Mouse (Mus musculus): ENCODE measurements around the gene Rnf133.

The Rnf133 gene

GRCm38 (mm10) chr6:23650205-23650604 lies at the start of gene Rnf133:
Rnf133 (minus strand) TSS chr6:23650305.
- DNase-seq (ENCODE audit: extremely low spot score, low spot score): no peak

- no peak for DNase-seq (ENCODE audit: extremely low spot score, low spot score)
Observed at GRCm38 (mm10) chr6:23678172-23678571, 28.1 kb upstream of the Rnf133 start.

DNA sequence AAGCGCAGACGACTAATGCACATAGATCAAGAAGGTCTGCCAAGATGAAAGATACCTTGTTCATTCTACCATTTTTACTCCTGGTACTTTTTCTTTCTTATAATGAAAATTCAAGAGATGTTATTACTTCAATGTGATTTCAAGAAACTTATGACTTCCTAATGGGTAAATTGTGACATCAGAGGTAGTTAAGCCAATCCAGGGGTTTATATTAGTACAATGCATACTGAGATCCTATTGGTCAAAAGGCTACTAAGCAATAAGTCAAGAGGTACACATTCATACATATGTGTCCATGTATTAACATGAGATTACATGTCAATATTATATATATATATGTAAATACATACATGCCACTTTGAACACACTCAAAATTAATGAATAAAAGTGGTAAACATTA lies 4.9 kb upstream of the Rnf133 start, which contains the start of gene Rnf148:
Rnf148 (minus strand) TSS at position 101 of the 400 bp plus-strand sequence.
- no peak for DNase-seq (ENCODE audit: extremely low spot score, low spot score)

- DNase-seq (ENCODE audit: extremely low spot score, low spot score): no peak
Observed at GRCm38 (mm10) chr6:23648732-23649131, 1.4 kb downstream of the Rnf133 start.

GRCm38 (mm10) chr6:23647627-23648247 lies 2.4 kb downstream of the Rnf133 start:
- DNase-seq (ENCODE audit: extremely low spot score, low spot score): no peak

DNA sequence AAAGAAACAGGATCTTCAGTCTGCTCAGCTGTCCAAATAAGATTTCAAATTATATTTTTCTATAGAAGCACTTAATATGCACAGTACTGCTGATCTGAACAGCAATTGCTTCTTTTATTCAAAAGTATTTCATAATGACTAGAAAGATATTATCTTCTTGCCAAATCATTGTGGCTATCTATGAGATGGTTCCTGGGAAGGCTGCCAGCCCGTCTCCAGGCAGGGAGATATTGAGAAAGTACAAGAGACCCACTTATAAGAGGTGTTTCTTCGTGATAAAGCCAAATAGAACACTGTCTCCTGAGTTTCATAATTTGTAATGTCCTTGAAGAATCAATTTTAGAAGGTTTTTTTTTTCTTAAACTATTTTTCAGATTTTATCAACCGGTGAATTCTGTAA lies 13.0 kb downstream of the Rnf133 start:
- DNase-seq (ENCODE audit: extremely low spot score, low spot score): no peak

DNA sequence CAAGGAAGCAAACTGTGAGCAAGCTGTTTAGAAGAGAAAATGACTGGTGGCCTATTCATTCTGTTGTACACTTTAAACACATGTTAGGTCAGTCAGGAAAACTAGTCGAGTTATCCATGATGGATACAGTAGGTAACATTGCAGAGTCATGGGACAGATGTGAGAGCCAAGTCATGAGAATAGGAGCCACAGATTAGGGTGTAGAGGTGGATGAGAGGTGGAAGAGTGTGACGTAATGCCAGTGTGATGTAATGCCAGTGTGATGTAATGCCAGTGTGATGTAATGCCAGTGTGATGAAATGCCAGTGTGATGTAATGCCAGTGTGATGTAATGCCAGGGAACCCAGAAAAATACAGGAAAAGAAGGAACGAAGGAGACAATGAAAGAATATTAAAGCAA lies 14.9 kb downstream of the Rnf133 start:
- no peak for DNase-seq (ENCODE audit: extremely low spot score, low spot score)

DNA sequence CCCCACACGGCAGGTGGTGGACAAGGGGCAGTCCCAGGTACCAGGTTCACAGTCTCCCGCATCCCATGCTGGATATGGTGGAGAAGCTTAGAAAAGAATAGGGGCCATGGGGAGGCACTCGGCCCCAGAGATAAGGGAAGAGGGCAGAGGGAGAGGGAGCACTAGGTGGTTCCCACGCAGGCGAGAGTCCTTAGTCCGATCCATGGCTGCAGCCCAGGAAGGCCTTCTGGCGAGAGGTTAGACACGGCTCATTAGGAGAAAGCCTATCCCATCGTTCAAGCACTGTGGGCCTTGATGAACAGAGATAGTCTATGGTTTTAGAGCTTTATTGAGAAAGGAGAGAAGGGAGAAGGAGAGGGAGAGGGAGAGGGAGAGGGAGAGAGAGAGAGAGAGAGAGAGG lies 16.1 kb downstream of the Rnf133 start:
- no peak for DNase-seq (ENCODE audit: extremely low spot score, low spot score)

DNA sequence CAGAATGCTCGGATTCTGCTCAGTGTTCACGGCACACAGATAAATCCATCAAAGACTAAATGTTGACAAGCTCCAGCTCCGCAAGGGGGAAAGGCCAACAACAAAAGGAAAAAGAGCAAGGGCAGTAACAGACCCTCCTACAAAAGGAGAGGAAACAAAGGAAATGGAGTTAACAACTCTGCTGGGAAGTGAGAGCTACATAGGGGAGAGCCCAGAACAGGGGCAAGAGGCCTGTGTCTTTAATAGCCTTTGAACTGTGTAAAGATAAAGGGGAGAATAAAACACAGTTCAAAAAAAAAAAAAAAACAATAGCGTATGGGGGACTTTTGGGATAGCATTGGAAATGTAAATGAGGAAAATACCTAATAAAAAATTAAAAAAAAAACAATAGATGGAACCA lies 19.6 kb downstream of the Rnf133 start:
- DNase-seq (ENCODE audit: extremely low spot score, low spot score): no peak

Measured in neural tube, embryonic 10.5 days (tissue).